In genomic region chr19:46509202-46509601, GRCm38 (mm10) we compare ENCODE assay signal across 10 mouse cellular contexts. TPM values are rescaled to one million over a fixed set of nuclear protein-coding genes. Genes with fewer than 3 reads are reported as not detected.
DNase-seq lines count a peak whose midpoint lies in the region; ATAC-seq and TF ChIP-seq lines count a peak whose summit lies in the region.
"Had no signal": no experiment of that assay in that cellular context is flagged by ENCODE, and none has a peak within 500 bp of the region (broad histone marks: within the 10 kb centered on the region; RNA-seq: fewer than 3 reads in every experiment).

No protein-coding gene starts in this region.

- peaks cover 89% of the 10 kb centered on the region for H3K36me3 ChIP-seq in forebrain, embryonic 12.5 days (replicated peaks)
- H3K36me3 ChIP-seq in forebrain, embryonic 15.5 days, result peaks cover 27% of the 10 kb centered on the region
- H3K36me3 ChIP-seq in liver, embryonic 12.5 days, result peaks cover 90% of the 10 kb centered on the region
- peaks cover 57% of the 10 kb centered on the region for H3K36me3 ChIP-seq in liver, embryonic 11.5 days (ENCODE audit: control insufficient read depth, insufficient read depth, low read length)
- H3K36me3 ChIP-seq in MEL (ENCODE audit: control insufficient read depth in 1 of 2, insufficient read depth in 2 of 2, low read length in 2 of 2), result peaks cover 15 to 43% of the 10 kb centered on the region in 2 experiments
- H3K36me3 ChIP-seq in liver, embryonic 16.5 days (ENCODE audit: control insufficient read depth, insufficient read depth), result peaks cover 21% of the 10 kb centered on the region

- H3K27me3 ChIP-seq in forebrain, embryonic 12.5 days, result no peaks in the 10 kb centered on the region
- no peaks in the 10 kb centered on the region for H3K27me3 ChIP-seq in forebrain, embryonic 15.5 days
- no peaks in the 10 kb centered on the region for H3K27me3 ChIP-seq in liver, embryonic 12.5 days (replicated peaks)
- no peaks in the 10 kb centered on the region for H3K27me3 ChIP-seq in liver, embryonic 11.5 days (replicated peaks; ENCODE audit: control insufficient read depth, insufficient read depth, low read length)
- no peaks in the 10 kb centered on the region for H3K27me3 ChIP-seq in MEL (ENCODE audit: control insufficient read depth in 1 of 2, insufficient read depth in 2 of 2, low read length in 2 of 2)
- no peaks in the 10 kb centered on the region for H3K27me3 ChIP-seq in liver, embryonic 16.5 days (ENCODE audit: control insufficient read depth, insufficient read depth, low read depth, low read length)

- no peak overlapping the region for H3K4me2 ChIP-seq in forebrain, embryonic 12.5 days
- no peak overlapping the region for H3K4me2 ChIP-seq in forebrain, embryonic 15.5 days (replicated peaks)
- no peak overlapping the region for H3K4me2 ChIP-seq in liver, embryonic 12.5 days
- H3K4me2 ChIP-seq in liver, embryonic 11.5 days, result no peak overlapping the region
- H3K4me2 ChIP-seq in liver, embryonic 16.5 days (ENCODE audit: low read depth, low read length), result no peak overlapping the region

- TF ChIP-seq RAD21 in MEL (IDR thresholded peaks at IDR 0.05; ENCODE audit: low read depth, low read length), result no peak

- H3K4me1 ChIP-seq in forebrain, embryonic 12.5 days, result peaks cover 70% of the 10 kb centered on the region
- H3K4me1 ChIP-seq in forebrain, embryonic 15.5 days, result peaks cover 71% of the 10 kb centered on the region
- peaks cover 75% of the 10 kb centered on the region for H3K4me1 ChIP-seq in liver, embryonic 12.5 days
- H3K4me1 ChIP-seq in liver, embryonic 11.5 days (replicated peaks; ENCODE audit: control insufficient read depth, insufficient read depth, low read length), result peaks cover 69% of the 10 kb centered on the region
- peaks cover 22 to 54% of the 10 kb centered on the region in 2 experiments for H3K4me1 ChIP-seq in MEL (ENCODE audit: control insufficient read depth in 1 of 2, insufficient read depth in 2 of 2, low read length in 2 of 2)
- H3K4me1 ChIP-seq in liver, embryonic 16.5 days (ENCODE audit: control insufficient read depth, low read depth, low read length), result peaks cover 66% of the 10 kb centered on the region

- no peaks in the 10 kb centered on the region for H3K9me3 ChIP-seq in forebrain, embryonic 12.5 days
- H3K9me3 ChIP-seq in forebrain, embryonic 15.5 days, result no peaks in the 10 kb centered on the region
- no peaks in the 10 kb centered on the region for H3K9me3 ChIP-seq in liver, embryonic 12.5 days (replicated peaks)
- no peaks in the 10 kb centered on the region for H3K9me3 ChIP-seq in liver, embryonic 11.5 days (ENCODE audit: control insufficient read depth, low read length)
- H3K9me3 ChIP-seq in MEL (replicated peaks; ENCODE audit: insufficient read depth, low read length), result no peaks in the 10 kb centered on the region
- H3K9me3 ChIP-seq in liver, embryonic 16.5 days (replicated peaks; ENCODE audit: control insufficient read depth, low read length), result no peaks in the 10 kb centered on the region

- ATAC-seq in forebrain, embryonic 12.5 days (ENCODE audit: low FRiP score), result no peak
- ATAC-seq in forebrain, embryonic 15.5 days (replicated peaks), result no peak
- no peak for ATAC-seq in liver, embryonic 12.5 days
- ATAC-seq in liver, embryonic 11.5 days (replicated peaks; ENCODE audit: low FRiP score), result no peak
- ATAC-seq in liver, embryonic 16.5 days (ENCODE audit: low read depth), result no peak
- ATAC-seq: inflammation-experienced regulatory T-cells, adult 6 months had no signal

- peak; percentile 55 to 57; a peak in 3 of 4 replicates for TF ChIP-seq EP300 in MEL (IDR thresholded peaks at IDR 0.05; ENCODE audit: low read depth in 1 of 2, low read length in 2 of 2)

- no peak overlapping the region for H3K9ac ChIP-seq in forebrain, embryonic 12.5 days
- H3K9ac ChIP-seq in forebrain, embryonic 15.5 days (replicated peaks), result no peak overlapping the region
- H3K9ac ChIP-seq in liver, embryonic 12.5 days, result peak overlapping the region; percentile 10; the same call in 1 of the 2 replicates
- H3K9ac ChIP-seq in liver, embryonic 11.5 days (ENCODE audit: low read depth, low read length), result no peak overlapping the region
- no peak overlapping the region for H3K9ac ChIP-seq in MEL (ENCODE audit: control insufficient read depth, low read depth, low read length, poor library complexity, severe bottlenecking)
- no peak overlapping the region for H3K9ac ChIP-seq in liver, embryonic 16.5 days (ENCODE audit: low read depth, low read length)

- TF ChIP-seq CTCF in MEL (IDR thresholded peaks at IDR 0.05 in 2 of 3, conservative IDR thresholded peaks at IDR 0.05 in 1 of 3; ENCODE audit: control insufficient read depth in 1 of 3, insufficient read depth in 1 of 3, low read depth in 2 of 3, low read length in 3 of 3, poor library complexity in 1 of 3, severe bottlenecking in 1 of 3), result peak in 1 of 3 experiments; percentile 5; a peak in 1 of 6 replicates

- 0 out of 2 replicates have a peak overlapping the region, but pooled peaks have one; percentile 36 for H3K27ac ChIP-seq in forebrain, embryonic 12.5 days
- H3K27ac ChIP-seq in forebrain, embryonic 15.5 days (replicated peaks), result no peak overlapping the region
- H3K27ac ChIP-seq in liver, embryonic 12.5 days, result peak overlapping the region; percentile 23; the same call in 1 of the 2 replicates
- H3K27ac ChIP-seq in liver, embryonic 11.5 days (ENCODE audit: low read depth, low read length), result no peak overlapping the region; the same call in 1 of the 2 replicates
- no peak overlapping the region for H3K27ac ChIP-seq in MEL (ENCODE audit: control insufficient read depth, low read depth, low read length)
- 0 out of 2 replicates have a peak overlapping the region, but pooled peaks have one; percentile 11 for H3K27ac ChIP-seq in liver, embryonic 16.5 days (ENCODE audit: low read length)

- 87% methylated on average over 3 of the region's 3 CpGs for WGBS in forebrain, embryonic 12.5 days
- 70% methylated on average over 3 of the region's 3 CpGs for WGBS in forebrain, embryonic 15.5 days
- WGBS in liver, embryonic 12.5 days (ENCODE audit: insufficient replicate concordance), result 58% methylated on average over 3 of the region's 3 CpGs
- WGBS in liver, embryonic 11.5 days, result 73% methylated on average over 3 of the region's 3 CpGs
- WGBS in liver, embryonic 16.5 days (ENCODE audit: insufficient replicate concordance), result 52% methylated on average over 3 of the region's 3 CpGs

- H3K4me3 ChIP-seq in forebrain, embryonic 12.5 days (replicated peaks), result no peak overlapping the region; the same call in 1 of the 2 replicates
- no peak overlapping the region for H3K4me3 ChIP-seq in forebrain, embryonic 15.5 days
- H3K4me3 ChIP-seq in liver, embryonic 12.5 days, result no peak overlapping the region
- H3K4me3 ChIP-seq in liver, embryonic 11.5 days (ENCODE audit: low read depth, low read length), result no peak overlapping the region
- H3K4me3 ChIP-seq in MEL (ENCODE audit: control insufficient read depth in 1 of 2, insufficient read depth in 1 of 2, low read depth in 2 of 2, low read length in 2 of 2), result no peak overlapping the region
- H3K4me3 ChIP-seq in liver, embryonic 16.5 days (ENCODE audit: low read depth, low read length), result no peak overlapping the region

- no peak for DNase-seq in liver, embryonic 11.5 days (ENCODE audit: low spot score)
- DNase-seq in MEL (ENCODE audit: low read depth, low spot score), result peak; percentile 46
- no peak for DNase-seq in cerebellum, postnatal 36 days
- no peak for DNase-seq in left cerebral cortex, adult 9 months (ENCODE audit: low spot score in 2 of 2)
- DNase-seq: adrenal gland, postnatal 10 days had no signal

- peaks cover 73% of the 10 kb centered on the region for H3K79me2 ChIP-seq in MEL (ENCODE audit: control insufficient read depth, insufficient read depth, low read length, poor library complexity)

- no peak for TF ChIP-seq POLR2A in MEL (IDR thresholded peaks at IDR 0.05; ENCODE audit: control insufficient read depth in 1 of 2, insufficient read depth in 1 of 2, low read depth in 1 of 2, low read length in 2 of 2, poor library complexity in 1 of 2)

TF ChIP-seq in MEL, 35 proteins besides CTCF, POLR2A, EP300 and RAD21:
- no peak for TF ChIP-seq SMC3 (IDR thresholded peaks at IDR 0.05; ENCODE audit: low read depth, low read length)
- peak; percentile 43; the same call in 1 of the 2 replicates for TF ChIP-seq RCOR1 (IDR thresholded peaks at IDR 0.05; ENCODE audit: low read depth, low read length)
- no peak for TF ChIP-seq CHD2 (IDR thresholded peaks at IDR 0.05; ENCODE audit: low read length)
- TF ChIP-seq POLR2AphosphoS2 (IDR thresholded peaks at IDR 0.05; ENCODE audit: low read length), result no peak
- TF ChIP-seq SIN3A (IDR thresholded peaks at IDR 0.05; ENCODE audit: low read length), result 0 out of 2 replicates have a peak, but pooled peaks have one; percentile 46
- no peak for TF ChIP-seq MAZ (IDR thresholded peaks at IDR 0.05; ENCODE audit: low read depth, low read length)
- TF ChIP-seq BHLHE40 (IDR thresholded peaks at IDR 0.05; ENCODE audit: borderline replicate concordance, low read depth, low read length), result no peak
- TF ChIP-seq ZNF384 (IDR thresholded peaks at IDR 0.05; ENCODE audit: low read depth, low read length), result 0 out of 2 replicates have a peak, but pooled peaks have one; percentile 33
- no peak for TF ChIP-seq NELFE (IDR thresholded peaks at IDR 0.05; ENCODE audit: low read depth, low read length)
- TF ChIP-seq TCF12 (IDR thresholded peaks at IDR 0.05; ENCODE audit: low read depth, low read length), result peak; percentile 44; the same call in 1 of the 2 replicates
- peak; percentile 29; the same call in 1 of the 2 replicates for TF ChIP-seq GATA1 (IDR thresholded peaks at IDR 0.05; ENCODE audit: low read depth, low read length)
- peak; percentile 27; the same call in 1 of the 2 replicates for TF ChIP-seq TAL1 (IDR thresholded peaks at IDR 0.05; ENCODE audit: low read length)
- no peak for TF ChIP-seq GABPA (IDR thresholded peaks at IDR 0.05; ENCODE audit: low read depth, low read length)
- peak; percentile 67 for TF ChIP-seq ETS1 (IDR thresholded peaks at IDR 0.05; ENCODE audit: low read depth, low read length)

RNA-seq across cellular contexts. Expression of gene Trim8, which starts 7.7 kb away (rescaled TPM):
- 33.9 and 35.1 TPM in 2 replicates for polyA plus RNA-seq in forebrain, embryonic 12.5 days (2016; fragmentation: Nextera tagmentation; extraction: Ambion mirVana)
- 28.0 and 29.4 TPM in 2 replicates for polyA plus RNA-seq in forebrain, embryonic 15.5 days (2015; fragmentation: Nextera tagmentation; extraction: Ambion mirVana)
- polyA plus RNA-seq in liver, embryonic 12.5 days (2016; fragmentation: Nextera tagmentation; extraction: Ambion mirVana), result 19.0 and 19.5 TPM in 2 replicates
- polyA plus RNA-seq in liver, embryonic 11.5 days (2014; fragmentation: Nextera tagmentation; extraction: Ambion mirVana), result 22.9 and 24.1 TPM in 2 replicates
- 19.1 and 21.2 TPM in 2 replicates for total RNA-seq in MEL (2012; rRNA removed)
- polyA plus RNA-seq in MEL (2012; ENCODE audit: insufficient read depth in 1 of 2, insufficient read length in 2 of 2, low read depth in 1 of 2, low replicate concordance in 2 of 2, missing spikeins in 1 of 2), result 10 to 100 TPM in 1 of 2 experiments, not detected in 1; 57.2 TPM
- 7.7 and 10.5 TPM in 2 replicates for polyA plus RNA-seq in liver, embryonic 16.5 days (2015; fragmentation: Nextera tagmentation; extraction: Ambion mirVana)

Comparison
In these comparisons a context has a peak if more than half of its experiments do, and no peak if none do; other contexts are left out.
1. H3K27ac ChIP-seq: peak in forebrain, embryonic 12.5 days (single experiment), liver, embryonic 12.5 days (single experiment) and liver, embryonic 16.5 days (single experiment); none in forebrain, embryonic 15.5 days (single experiment), liver, embryonic 11.5 days (single experiment) and MEL (single experiment).